Comparison of ENCODE assay signal across 19 mouse cellular contexts in genomic region chr7:80614042-80614441, GRCm38 (mm10).
DNase-seq lines count a peak whose midpoint lies in the region; ATAC-seq and TF ChIP-seq lines count a peak whose summit lies in the region.
"Had no signal": no experiment of that assay in that cellular context is flagged by ENCODE, and none has a peak within 500 bp of the region (broad histone marks: within the 10 kb centered on the region; RNA-seq: fewer than 3 reads in every experiment).

No protein-coding gene starts in this region.

- H3K9ac ChIP-seq in intestine, embryonic 15.5 days: no peak overlapping the region
- H3K9ac ChIP-seq in stomach, embryonic 15.5 days: no peak overlapping the region
- H3K9ac ChIP-seq: forebrain, embryonic 13.5 days; heart, embryonic 12.5 days; hindbrain, embryonic 14.5 days had no signal

- no peak for ATAC-seq in intestine, embryonic 15.5 days
- ATAC-seq in stomach, embryonic 15.5 days (ENCODE audit: insufficient read depth, low FRiP score, low read depth): no peak
- ATAC-seq: CD4-positive, CD25-positive, alpha-beta regulatory T cell, adult 4 months; forebrain, embryonic 13.5 days had no signal

- H3K27me3 ChIP-seq in cerebellum, adult 2 months (ENCODE audit: control insufficient read depth, insufficient read depth, low read length): no peaks in the 10 kb centered on the region
- H3K27me3 ChIP-seq in intestine, embryonic 15.5 days (replicated peaks): no peaks in the 10 kb centered on the region
- no peaks in the 10 kb centered on the region for H3K27me3 ChIP-seq in stomach, embryonic 15.5 days (replicated peaks)
- H3K27me3 ChIP-seq: forebrain, embryonic 13.5 days; heart, embryonic 12.5 days had no signal

- H3K27ac ChIP-seq in cerebellum, adult 2 months (ENCODE audit: insufficient read depth, low read length): 0 out of 2 replicates have a peak overlapping the region, but pooled peaks have one; percentile 8
- H3K27ac ChIP-seq in layer of hippocampus, adult 2 months: 0 out of 2 replicates have a peak overlapping the region, but pooled peaks have one; percentile 7
- peak overlapping the region; percentile 55; the same call in 1 of the 2 replicates for H3K27ac ChIP-seq in intestine, embryonic 15.5 days
- peak overlapping the region; percentile 33; the same call in 1 of the 2 replicates for H3K27ac ChIP-seq in stomach, embryonic 15.5 days
- H3K27ac ChIP-seq: embryonic facial prominence, embryonic 10.5 days; forebrain, embryonic 13.5 days; hindbrain, embryonic 10.5 days; hindbrain, embryonic 14.5 days had no signal

- intact Hi-C loops in left cerebral cortex, postnatal 14 days (cut with DNase I): no loop called here

- no peak overlapping the region for H3K4me2 ChIP-seq in intestine, embryonic 15.5 days (replicated peaks)
- no peak overlapping the region for H3K4me2 ChIP-seq in stomach, embryonic 15.5 days
- H3K4me2 ChIP-seq: forebrain, embryonic 13.5 days; heart, embryonic 12.5 days; hindbrain, embryonic 14.5 days had no signal

- no peak for DNase-seq in cerebellum, adult 2 months
- DNase-seq in cerebellum, adult 8-10 months: no peak
- no peak for DNase-seq in layer of hippocampus, adult 2 months (ENCODE audit: low spot score in 2 of 2)
- DNase-seq in layer of hippocampus, postnatal 10 days (ENCODE audit: low spot score in 2 of 2): no peak
- DNase-seq in right cerebral cortex, adult 18-20 months: no peak
- no peak for DNase-seq in left cerebral cortex, postnatal 14 days (ENCODE audit: low spot score in 2 of 2)
- DNase-seq: adrenal gland, postnatal 10 days; B cell, adult 2 months; cerebellum, adult 11-12 months; cerebellum, postnatal 10 days had no signal

- no peak for TF ChIP-seq CTCF in cerebellum, adult 2 months (IDR thresholded peaks at IDR 0.05; ENCODE audit: borderline replicate concordance, insufficient read depth, low read depth, low read length)
- TF ChIP-seq CTCF in layer of hippocampus, adult 2 months (conservative IDR thresholded peaks at IDR 0.05): no peak

- peaks cover 37% of the 10 kb centered on the region for H3K4me1 ChIP-seq in cerebellum, adult 2 months (ENCODE audit: control insufficient read depth, insufficient read depth, low read length)
- peaks cover 17% of the 10 kb centered on the region; the same call in 1 of the 2 replicates for H3K4me1 ChIP-seq in intestine, embryonic 15.5 days (replicated peaks)
- H3K4me1 ChIP-seq in stomach, embryonic 15.5 days: 0 out of 2 replicates have a peak, but pooled peaks cover 5% of the 10 kb centered on the region
- H3K4me1 ChIP-seq: forebrain, embryonic 13.5 days had no signal

- WGBS in cerebellum, adult 2 months: 93% methylated on average over 3 of the region's 3 CpGs
- whole genome bisulfite sequencing in intestine, embryonic 15.5 days: 65% methylated on average over 3 of the region's 3 CpGs
- WGBS in stomach, embryonic 15.5 days: 63% methylated on average over 3 of the region's 3 CpGs

- H3K4me3 ChIP-seq in cerebellum, adult 2 months (replicated peaks; ENCODE audit: insufficient read depth, low read depth, low read length): no peak overlapping the region
- no peak overlapping the region for H3K4me3 ChIP-seq in layer of hippocampus, adult 2 months
- H3K4me3 ChIP-seq in intestine, embryonic 15.5 days (replicated peaks): no peak overlapping the region
- no peak overlapping the region for H3K4me3 ChIP-seq in stomach, embryonic 15.5 days (replicated peaks)
- H3K4me3 ChIP-seq: embryonic facial prominence, embryonic 10.5 days; forebrain, embryonic 13.5 days; heart, embryonic 12.5 days; hindbrain, embryonic 10.5 days had no signal

- no peaks in the 10 kb centered on the region for H3K9me3 ChIP-seq in intestine, embryonic 15.5 days
- no peaks in the 10 kb centered on the region for H3K9me3 ChIP-seq in stomach, embryonic 15.5 days
- H3K9me3 ChIP-seq: embryonic facial prominence, embryonic 10.5 days; forebrain, embryonic 13.5 days; G1E; heart, embryonic 12.5 days; hindbrain, embryonic 10.5 days had no signal

- 0 out of 2 replicates have a peak, but pooled peaks cover 2% of the 10 kb centered on the region for H3K36me3 ChIP-seq in intestine, embryonic 15.5 days
- H3K36me3 ChIP-seq in stomach, embryonic 15.5 days: no peaks in the 10 kb centered on the region; the same call in 1 of the 2 replicates

- no peak for TF ChIP-seq POLR2A in cerebellum, adult 2 months (IDR thresholded peaks at IDR 0.05; ENCODE audit: borderline replicate concordance, insufficient read depth, low read length)
